Mouse (Mus musculus) intestine, embryonic 14.5 days (tissue): ENCODE data around the gene Tmem198. TPM values are rescaled to one million over a fixed set of nuclear protein-coding genes. Genes with fewer than 3 reads are reported as not detected.

Experiments
- ATAC-seq: fragments of 200-750 bp; cut with Nextera tagmentation; replicated peaks from 2 replicates; pipeline ENCODE4 v1.8.0; 2017; ENCODE audit warnings: low read depth, moderate number of reproducible peaks, moderate TSS enrichment, moderate library complexity; ENCODE audit not compliant: low FRiP score, low TSS enrichment
- DNase-seq: peaks from one replicate; pipeline ENCODE4 v3.0.0-alpha.2; 2018; ENCODE audit warnings: low spot score
- H3K27ac ChIP-seq: fragments of 300-500 bp; sonication (generic); 2 replicates; pipeline ENCODE4 v1.5.1; 2014; ENCODE audit warnings: low read depth, mild to moderate bottlenecking, control low read depth
- H3K27me3 ChIP-seq: fragments of 300-500 bp; sonication (generic); replicated peaks from 2 replicates; pipeline ENCODE4 v1.6.1; 2014; ENCODE audit warnings: low read length, control low read depth; ENCODE audit not compliant: control insufficient read depth, insufficient read depth
- H3K36me3 ChIP-seq: fragments of 300-500 bp; sonication (generic); 2 replicates; pipeline ENCODE4 v1.6.1; 2014; ENCODE audit warnings: low read length, control low read depth; ENCODE audit not compliant: control insufficient read depth, insufficient read depth
- H3K4me1 ChIP-seq: fragments of 300-500 bp; sonication (generic); replicated peaks from 2 replicates; pipeline ENCODE4 v1.6.1; 2014; ENCODE audit warnings: low read length, control low read depth, mixed read lengths; ENCODE audit not compliant: control insufficient read depth, insufficient read depth
- H3K4me2 ChIP-seq: fragments of 300-500 bp; sonication (generic); 2 replicates; pipeline ENCODE4 v1.6.1; 2014; ENCODE audit warnings: low read length
- H3K4me3 ChIP-seq: fragments of 300-500 bp; sonication (generic); 2 replicates; pipeline ENCODE4 v1.5.1; 2014; ENCODE audit warnings: low read depth, low read length, control low read depth, mixed read lengths
- H3K9ac ChIP-seq: fragments of 300-500 bp; sonication (generic); 2 replicates; pipeline ENCODE4 v1.6.1; 2014; ENCODE audit warnings: mild to moderate bottlenecking, low read length
- H3K9me3 ChIP-seq: fragments of 300-500 bp; sonication (generic); 2 replicates; pipeline ENCODE4 v1.6.1; 2016; ENCODE audit warnings: low read length, control low read depth; ENCODE audit not compliant: control insufficient read depth
- WGBS: fragments of 180-500 bp; shearing (Covaris S2); extraction: QIAGEN DNeasy Blood & Tissue Kit; methylation state at CpG from one replicate; pipeline ENCODE4 v1.1.7; 2014; 5-methylcytosine and 5-hydroxymethylcytosine counted together
- polyA plus RNA-seq: library from polyadenylated mRNA; unstranded; fragments of >200 nt; fragmentation: Nextera tagmentation; extraction: Ambion mirVana; gene quantifications from 2 replicates; pipeline ENCODE4 v1.2.1, GENCODE M21; 2014

Gene Tmem198
- polyA plus RNA-seq = 1.9 and 2.6 TPM in 2 replicates

GRCm38 (mm10) chr1:75478916-75479634 is at the start of gene Tmem198, which contains the start of gene Chpf:
Gene Tmem198, plus strand, starts transcription at chr1:75479532.
Gene Chpf, minus strand, starts transcription at chr1:75479307.
- H3K27ac ChIP-seq = peak within 1 kb of the TSS; percentile 69
- H3K9ac ChIP-seq = peak within 1 kb of the TSS; percentile 64
- under 1% methylated on average over 72 of the region's 76 CpGs for WGBS
- ATAC-seq = peak; percentile 93
- H3K4me2 ChIP-seq = peak within 1 kb of the TSS; percentile 70
- DNase-seq = peak; percentile 99
- H3K4me1 ChIP-seq = peaks cover 15% of the 10 kb centered on the region; the same call in 1 of the 2 replicates
- H3K9me3 ChIP-seq = no peaks in the 10 kb centered on the region
- peaks cover 37% of the 10 kb centered on the region for H3K27me3 ChIP-seq
- H3K4me3 ChIP-seq = peak within 1 kb of the TSS; percentile 73
- peaks cover 28% of the 10 kb centered on the region for H3K36me3 ChIP-seq

- Histone ChIP-seq H3K4me1 (peaks cover 10% of the 10 kb centered on the region), H3K27ac (peak within 1 kb of the TSS; percentile 18; the same call in 1 of the 2 replicates), H3K9me3 (no peaks in the 10 kb centered on the region), H3K4me3 (peak within 1 kb of the TSS; percentile 67), H3K36me3 (0 out of 2 replicates have a peak, but pooled peaks cover 12% of the 10 kb centered on the region), H3K27me3 (no peaks in the 10 kb centered on the region), H3K4me2 (peak within 1 kb of the TSS; percentile 68), H3K9ac (peak within 1 kb of the TSS; percentile 66)
- peak; percentile 70 for ATAC-seq
- WGBS = 5% methylated on average over 28 of the region's 28 CpGs
- DNase-seq = peak; percentile 91
Observed at GRCm38 (mm10) chr1:75435475-75436328, 43.6 kb upstream of the Tmem198 start, which contains the start of gene Gmppa. Gene Gmppa, plus strand, starts transcription at chr1:75435930.

GRCm38 (mm10) chr1:75438782-75439181 is 40.5 kb upstream of the Tmem198 start:
- Histone ChIP-seq H3K36me3 (0 out of 2 replicates have a peak, but pooled peaks cover 6% of the 10 kb centered on the region), H3K9ac (no peak overlapping the region), H3K4me2 (no peak overlapping the region), H3K27me3 (no peaks in the 10 kb centered on the region), H3K4me1 (peaks cover 10% of the 10 kb centered on the region), H3K27ac (no peak overlapping the region), H3K9me3 (no peaks in the 10 kb centered on the region), H3K4me3 (no peak overlapping the region)
- WGBS = 77% methylated on average over 8 of the region's 9 CpGs
- DNase-seq (no peak), ATAC-seq (no peak)

- Histone ChIP-seq H3K9ac (no peak overlapping the region), H3K36me3 (0 out of 2 replicates have a peak, but pooled peaks cover 6% of the 10 kb centered on the region), H3K4me1 (peaks cover 13% of the 10 kb centered on the region), H3K27ac (no peak overlapping the region), H3K4me2 (no peak overlapping the region), H3K9me3 (no peaks in the 10 kb centered on the region), H3K4me3 (no peak overlapping the region), H3K27me3 (peaks cover 3% of the 10 kb centered on the region; the same call in 1 of the 2 replicates)
- DNase-seq (no peak), ATAC-seq (no peak)
- WGBS = 96% methylated on average over 7 of the region's 7 CpGs
Observed at GRCm38 (mm10) chr1:75440661-75441060, 38.7 kb upstream of the Tmem198 start.

- Histone ChIP-seq H3K4me2 (no peak overlapping the region), H3K27ac (no peak overlapping the region), H3K4me3 (no peak overlapping the region), H3K9ac (no peak overlapping the region), H3K27me3 (peaks cover 7% of the 10 kb centered on the region; the same call in 1 of the 2 replicates), H3K36me3 (0 out of 2 replicates have a peak, but pooled peaks cover 6% of the 10 kb centered on the region), H3K4me1 (peaks cover 17% of the 10 kb centered on the region), H3K9me3 (no peaks in the 10 kb centered on the region)
- ATAC-seq = no peak
- no peak for DNase-seq
- 94% methylated on average over 15 of the region's 15 CpGs for WGBS
Observed at GRCm38 (mm10) chr1:75441471-75441996, 37.8 kb upstream of the Tmem198 start.

GRCm38 (mm10) chr1:75442171-75442570 is 37.2 kb upstream of the Tmem198 start:
- Histone ChIP-seq H3K4me3 (no peak overlapping the region), H3K9me3 (no peaks in the 10 kb centered on the region), H3K4me2 (no peak overlapping the region), H3K4me1 (peaks cover 17% of the 10 kb centered on the region), H3K9ac (no peak overlapping the region), H3K36me3 (0 out of 2 replicates have a peak, but pooled peaks cover 6% of the 10 kb centered on the region), H3K27me3 (peaks cover 13% of the 10 kb centered on the region; the same call in 1 of the 2 replicates), H3K27ac (no peak overlapping the region)
- WGBS = 88% methylated on average over 9 of the region's 9 CpGs
- ATAC-seq (no peak), DNase-seq (no peak)

GRCm38 (mm10) chr1:75442811-75443210 is 36.5 kb upstream of the Tmem198 start:
- no peak overlapping the region for H3K4me2 ChIP-seq
- no peak overlapping the region for H3K9ac ChIP-seq
- H3K36me3 ChIP-seq = 0 out of 2 replicates have a peak, but pooled peaks cover 6% of the 10 kb centered on the region
- H3K4me3 ChIP-seq = no peak overlapping the region
- no peak for DNase-seq
- peaks cover 23% of the 10 kb centered on the region for H3K4me1 ChIP-seq
- H3K27ac ChIP-seq = no peak overlapping the region
- no peak for ATAC-seq
- peaks cover 19% of the 10 kb centered on the region for H3K27me3 ChIP-seq
- 57% methylated on average over 8 of the region's 8 CpGs for WGBS
- H3K9me3 ChIP-seq = no peaks in the 10 kb centered on the region
